Mouse (Mus musculus) kidney, postnatal 0 days (tissue): Measurements from ENCODE around the gene Nbea. TPM values are rescaled to one million over a fixed set of nuclear protein-coding genes. Genes with fewer than 3 reads are reported as not detected.

Experiments
- ATAC-seq: fragments of 200-750 bp; cut with Nextera tagmentation; replicated peaks from 2 replicates; pipeline ENCODE4 v1.8.0; 2017; ENCODE audit warnings: low read depth, moderate number of reproducible peaks, moderate TSS enrichment, moderate library complexity; ENCODE audit not compliant: low FRiP score
- DNase-seq: peaks from one replicate; pipeline ENCODE4 v3.0.0-alpha.2; 2016; ENCODE audit warnings: low spot score
- H3K27ac ChIP-seq: fragments of 300-500 bp; sonication (generic); 2 replicates; pipeline ENCODE4 v1.5.1; 2014; ENCODE audit warnings: mild to moderate bottlenecking
- H3K27me3 ChIP-seq: fragments of 300-500 bp; sonication (generic); 2 replicates; pipeline ENCODE4 v1.6.1; 2014; ENCODE audit warnings: low read length, mixed read lengths; ENCODE audit not compliant: insufficient read depth
- H3K36me3 ChIP-seq: fragments of 300-500 bp; sonication (generic); 2 replicates; pipeline ENCODE4 v1.6.1; 2014; ENCODE audit warnings: low read length, mixed read lengths; ENCODE audit not compliant: insufficient read depth
- H3K4me1 ChIP-seq: fragments of 300-500 bp; sonication (generic); replicated peaks from 2 replicates; pipeline ENCODE4 v1.6.1; 2014; ENCODE audit warnings: antibody characterized with exemption, low read length, mixed read lengths; ENCODE audit not compliant: insufficient read depth
- H3K4me2 ChIP-seq: fragments of 300-500 bp; sonication (generic); 2 replicates; pipeline ENCODE4 v1.6.1; 2014; ENCODE audit warnings: mild to moderate bottlenecking, low read length, moderate library complexity, mixed read lengths
- H3K4me3 ChIP-seq: fragments of 300-500 bp; sonication (generic); replicated peaks from 2 replicates; pipeline ENCODE4 v1.5.1; 2014; ENCODE audit warnings: low read depth, low read length
- H3K9ac ChIP-seq: fragments of 300-500 bp; sonication (generic); 2 replicates; pipeline ENCODE4 v1.6.1; 2014; ENCODE audit warnings: low read depth, low read length
- H3K9me3 ChIP-seq: fragments of 300-500 bp; sonication (generic); replicated peaks from 2 replicates; pipeline ENCODE4 v1.6.1; 2016; ENCODE audit warnings: low read length, inconsistent platforms, mixed read lengths
- CTCF ChIP-seq: IDR thresholded peaks from 2 replicates; pipeline ENCODE4 v1.5.1; 2016; ENCODE audit warnings: antibody characterized with exemption, low read depth, mild to moderate bottlenecking, moderate library complexity
- WGBS: fragments of 180-500 bp; shearing (Covaris S2); extraction: QIAGEN DNeasy Blood & Tissue Kit; methylation state at CpG from one replicate; pipeline ENCODE4 v1.1.7; 2014; 5-methylcytosine and 5-hydroxymethylcytosine counted together
- polyA plus RNA-seq: library from polyadenylated mRNA; unstranded; fragments of >200 nt; fragmentation: Nextera tagmentation; extraction: Ambion mirVana; gene quantifications from 2 replicates; pipeline ENCODE4 v1.2.1, GENCODE M21; 2015

The Nbea gene
- polyA plus RNA-seq, 1 experiment from 2014 or later, result 8.6 TPM

- H3K9me3 ChIP-seq, result no peaks in the 10 kb centered on the region
- 42% methylated on average over 2 of the region's 2 CpGs for WGBS
- ATAC-seq (no peak), DNase-seq (no peak)
- H3K36me3 ChIP-seq, result no peaks in the 10 kb centered on the region
- no peak overlapping the region for H3K27ac ChIP-seq
- no peaks in the 10 kb centered on the region; the same call in 1 of the 2 replicates for H3K4me1 ChIP-seq
- H3K4me2 ChIP-seq, result no peak overlapping the region
- H3K27me3 ChIP-seq, result no peaks in the 10 kb centered on the region
- no peak overlapping the region for H3K9ac ChIP-seq
- TF ChIP-seq CTCF, result no peak
- no peak overlapping the region for H3K4me3 ChIP-seq
Measured at GRCm38 (mm10) chr3:56108101-56108500, 75.4 kb downstream of the Nbea start.

- DNase-seq, result no peak
- H3K9me3 ChIP-seq, result no peaks in the 10 kb centered on the region
- peak overlapping the region; percentile 47 for H3K27ac ChIP-seq
- no peaks in the 10 kb centered on the region for H3K27me3 ChIP-seq
- no peak for TF ChIP-seq CTCF
- no peak for ATAC-seq
- peak overlapping the region; percentile 15; the same call in 1 of the 2 replicates for H3K4me2 ChIP-seq
- 0 out of 2 replicates have a peak, but pooled peaks cover 4% of the 10 kb centered on the region for H3K4me1 ChIP-seq
- H3K4me3 ChIP-seq, result no peak overlapping the region
- H3K9ac ChIP-seq, result no peak overlapping the region
- 36% methylated on average over 5 of the region's 5 CpGs for WGBS
- no peaks in the 10 kb centered on the region for H3K36me3 ChIP-seq
Measured at GRCm38 (mm10) chr3:56097105-56097504, 86.4 kb downstream of the Nbea start.

DNA sequence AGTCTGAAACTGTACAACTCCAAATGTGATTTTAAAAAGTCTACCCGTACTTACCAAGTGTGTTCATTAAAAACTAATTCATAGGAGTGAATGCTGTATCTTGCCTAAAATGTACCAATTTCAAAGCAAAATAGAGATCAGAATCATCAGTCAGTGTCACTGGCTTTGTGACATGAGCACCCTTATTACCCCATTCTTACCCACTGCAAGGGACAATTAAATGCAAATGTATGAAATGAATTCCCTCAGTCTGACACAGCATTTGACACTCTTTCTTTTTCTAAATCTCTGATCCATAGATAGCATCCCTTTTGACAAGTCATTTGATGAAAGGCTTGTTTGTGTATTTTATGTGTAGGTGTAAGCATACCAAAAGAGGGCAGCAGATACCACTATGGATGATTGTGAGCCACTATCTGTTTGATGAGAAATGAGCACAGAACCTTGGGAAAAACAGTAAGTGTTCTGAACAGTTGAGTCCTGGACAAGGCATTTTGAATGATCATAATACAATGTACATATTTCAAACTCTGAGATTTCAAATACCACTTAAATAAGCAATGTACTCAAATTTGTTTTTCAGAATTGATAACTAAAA is 104.4 kb downstream of the Nbea start:
- H3K27ac ChIP-seq, result no peak overlapping the region
- H3K4me3 ChIP-seq, result no peak overlapping the region
- H3K4me2 ChIP-seq, result no peak overlapping the region
- H3K36me3 ChIP-seq, result no peaks in the 10 kb centered on the region
- no peaks in the 10 kb centered on the region for H3K4me1 ChIP-seq
- no peak overlapping the region for H3K9ac ChIP-seq
- ATAC-seq, result no peak
- H3K27me3 ChIP-seq, result no peaks in the 10 kb centered on the region
- peak; percentile 76 for TF ChIP-seq CTCF
- peak; percentile 52 for DNase-seq
- 83% methylated on average over 1 of the region's 1 CpGs for WGBS
- no peaks in the 10 kb centered on the region for H3K9me3 ChIP-seq

GRCm38 (mm10) chr3:56067849-56068248 is 115.7 kb downstream of the Nbea start:
- H3K9ac ChIP-seq, result no peak overlapping the region
- no peaks in the 10 kb centered on the region; the same call in 1 of the 2 replicates for H3K36me3 ChIP-seq
- DNase-seq (no peak), ATAC-seq (no peak)
- H3K27ac ChIP-seq, result no peak overlapping the region
- no peak for TF ChIP-seq CTCF
- no peak overlapping the region for H3K4me3 ChIP-seq
- no peaks in the 10 kb centered on the region for H3K4me1 ChIP-seq
- no peak overlapping the region for H3K4me2 ChIP-seq
- no peaks in the 10 kb centered on the region for H3K27me3 ChIP-seq
- H3K9me3 ChIP-seq, result no peaks in the 10 kb centered on the region
- WGBS, result 70% methylated on average over 6 of the region's 6 CpGs

GRCm38 (mm10) chr3:56066360-56067040 is 117.0 kb downstream of the Nbea start:
- no peaks in the 10 kb centered on the region for H3K27me3 ChIP-seq
- H3K9ac ChIP-seq, result no peak overlapping the region
- no peaks in the 10 kb centered on the region for H3K9me3 ChIP-seq
- DNase-seq (no peak), ATAC-seq (no peak)
- no peak overlapping the region for H3K4me2 ChIP-seq
- H3K36me3 ChIP-seq, result no peaks in the 10 kb centered on the region; the same call in 1 of the 2 replicates
- H3K27ac ChIP-seq, result no peak overlapping the region
- no peak overlapping the region for H3K4me3 ChIP-seq
- no peaks in the 10 kb centered on the region for H3K4me1 ChIP-seq
- TF ChIP-seq CTCF, result no peak
- WGBS, result 79% methylated on average over 1 of the region's 1 CpGs

DNA sequence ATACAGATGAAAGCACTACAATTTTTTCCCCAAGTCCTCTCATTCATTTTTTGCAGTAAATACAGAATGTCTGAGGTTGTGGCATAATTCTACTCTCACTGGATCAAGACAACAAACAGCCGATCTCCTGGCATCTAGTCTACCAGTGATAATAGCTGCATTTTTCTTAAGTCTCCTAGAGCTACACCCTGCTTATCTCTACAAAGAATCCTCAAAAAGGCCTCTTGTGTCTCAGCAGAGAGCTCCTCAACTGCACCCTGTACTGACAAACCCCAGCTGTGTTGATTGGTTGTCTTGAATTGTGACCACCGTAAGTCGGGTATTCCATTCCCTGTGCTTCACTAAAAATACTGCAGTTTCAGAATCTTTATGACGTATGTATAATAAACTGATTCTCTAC is 118.3 kb downstream of the Nbea start:
- ATAC-seq (no peak), DNase-seq (no peak)
- TF ChIP-seq CTCF, result no peak
- Histone ChIP-seq H3K27me3 (no peaks in the 10 kb centered on the region), H3K36me3 (no peaks in the 10 kb centered on the region; the same call in 1 of the 2 replicates), H3K4me1 (no peaks in the 10 kb centered on the region), H3K4me3 (no peak overlapping the region), H3K9me3 (no peaks in the 10 kb centered on the region), H3K4me2 (no peak overlapping the region), H3K27ac (no peak overlapping the region), H3K9ac (no peak overlapping the region)
- WGBS, result 88% methylated on average over 4 of the region's 4 CpGs
